Mouse (Mus musculus): ENCODE results near the gene Olfr672. TPM values are rescaled to one million over a fixed set of nuclear protein-coding genes. Genes with fewer than 3 reads are reported as not detected.
A peak's percentile ranks its signal among the peaks of the same experiment; 100 is the strongest.
"Not testable (repeated sequence)": the region's sequence is repeated elsewhere in the genome, so short reads cannot be mapped to it uniquely, and the experiment has no call there.

Gene Olfr672
- total RNA-seq (2021), result not detected

GRCm38 (mm10) chr7:105001929-105002328 is at the start of gene Olfr672:
Olfr672 (minus strand) TSS chr7:105002029.
- intact Hi-C loops (cut with DNase I), result no loop called here

GRCm38 (mm10) chr7:105033836-105034235 is 32.0 kb upstream of the Olfr672 start:
- intact Hi-C loops (cut with DNase I), result not testable (repeated sequence)
- DNase-seq, result peak; percentile 1

More at GRCm38 (mm10) chr7:105001929-105002328, at the start of gene Olfr672:
- no peak for DNase-seq

DNA sequence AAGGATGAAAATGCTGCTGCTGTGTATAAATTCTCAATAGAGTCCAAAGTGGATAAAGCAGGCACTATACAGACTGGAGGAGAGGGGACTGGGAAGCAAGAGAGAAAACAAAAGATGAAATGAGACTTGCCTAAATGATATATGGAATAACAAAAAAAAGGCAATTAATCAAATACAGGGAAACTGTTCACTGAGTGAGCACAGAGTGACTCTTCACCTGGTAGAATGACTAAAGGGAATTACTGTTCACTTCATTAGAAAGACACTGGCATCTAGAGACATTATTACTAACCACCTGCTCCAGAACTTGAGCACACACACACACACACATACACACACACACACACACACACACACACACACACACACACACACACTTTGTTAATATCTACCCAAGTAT is 30.6 kb upstream of the Olfr672 start, which contains the start of gene Olfr676:
Olfr676 (plus strand) TSS at position 301 of the 400 bp plus-strand sequence.
- intact Hi-C loops (cut with DNase I), result no loop called here
- DNase-seq, result no peak

DNA sequence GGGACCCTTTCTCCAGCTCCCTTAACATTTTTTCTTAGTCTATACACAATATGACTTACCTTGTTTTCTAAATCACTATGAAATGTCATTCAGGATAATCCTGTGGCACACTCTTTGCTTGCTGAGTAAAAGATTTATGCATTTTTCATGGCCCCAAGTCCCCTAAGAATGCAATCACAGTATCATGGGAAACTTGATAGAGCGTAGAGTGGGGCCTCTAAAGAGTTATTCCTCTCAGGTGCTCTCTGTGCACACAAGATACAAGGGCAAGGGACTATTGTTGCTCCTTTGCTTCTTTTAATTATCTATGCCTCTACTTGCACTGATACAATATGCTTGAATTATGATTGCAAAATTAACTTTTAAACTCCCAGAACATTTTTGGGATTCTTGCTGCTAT is 26.5 kb upstream of the Olfr672 start, which contains the start of gene Olfr675:
Olfr675 (minus strand) TSS at position 101 of the 400 bp plus-strand sequence.
- intact Hi-C loops (cut with DNase I), result no loop called here
- no peak for DNase-seq

GRCm38 (mm10) chr7:105022530-105022929 is 20.7 kb upstream of the Olfr672 start:
- intact Hi-C loops (cut with DNase I), result no loop called here
- DNase-seq, result no peak

DNA sequence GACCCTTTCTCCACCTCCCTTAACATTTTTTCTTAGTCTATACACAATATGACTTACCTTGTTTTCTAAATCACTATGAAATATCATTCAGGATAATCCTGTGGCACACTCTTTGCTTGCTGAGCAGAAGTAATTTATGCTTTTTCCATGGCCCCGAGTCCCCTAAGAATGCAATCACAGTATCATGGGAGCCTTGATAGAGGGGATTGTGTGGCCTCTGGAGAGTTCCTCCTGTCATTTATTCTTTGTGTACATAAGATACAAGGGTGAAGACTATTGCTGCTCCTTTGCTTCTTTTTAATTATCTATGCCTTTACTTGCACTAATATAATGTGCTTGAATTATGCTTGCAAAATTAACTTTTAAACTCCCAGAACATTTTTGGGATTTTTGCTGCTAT is 22.8 kb downstream of the Olfr672 start, which contains the start of gene Olfr671:
Olfr671 (minus strand) TSS at position 101 of the 400 bp plus-strand sequence.
- no peak for DNase-seq
- intact Hi-C loops (cut with DNase I), result no loop called here

GRCm38 (mm10) chr7:104972507-104972906 is 29.3 kb downstream of the Olfr672 start:
- DNase-seq; intact Hi-C loops (cut with DNase I): not testable (repeated sequence)

- no peak for DNase-seq
- intact Hi-C loops (cut with DNase I), result no loop called here
These were observed 39.3 kb downstream of the Olfr672 start, which contains the start of gene Olfr670 for GRCm38 (mm10) chr7:104962520-104962919. Olfr670 (minus strand) TSS chr7:104962620.

DNA sequence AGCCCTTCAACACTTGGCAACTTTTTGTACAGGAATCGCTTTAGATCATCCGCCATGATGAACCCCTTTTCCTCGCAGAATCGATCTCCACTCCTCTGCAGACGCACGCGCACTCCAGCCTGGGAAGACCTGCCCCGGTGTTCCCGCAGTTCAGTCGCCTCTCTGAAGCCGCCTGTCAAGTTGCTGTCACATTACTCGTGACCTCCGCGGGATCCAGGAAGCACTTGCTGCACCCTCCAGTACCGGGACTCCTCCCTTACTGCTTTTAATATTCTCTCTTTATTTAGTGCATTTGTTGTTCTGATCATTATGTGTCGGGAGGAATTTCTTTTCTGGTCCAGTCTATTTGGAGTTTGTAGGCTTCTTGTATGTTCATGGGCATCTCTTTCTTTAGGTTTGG is 51.6 kb downstream of the Olfr672 start:
- intact Hi-C loops (cut with DNase I); DNase-seq: not testable (repeated sequence)

Other genes starting within 250 kb of the Olfr672 start
- not detected for gene Usp17le, start 224.6 kb downstream of the Olfr672 start, total RNA-seq (2021)
- not detected for gene Usp17lb, start 159.4 kb downstream of the Olfr672 start, total RNA-seq (2021)
- not detected for gene Usp17la, start 145.0 kb downstream of the Olfr672 start, total RNA-seq (2021)
- gene Olfr665, start 124.0 kb downstream of the Olfr672 start, total RNA-seq (2021), result not detected
- gene Olfr666, start 106.1 kb downstream of the Olfr672 start, total RNA-seq (2021), result not detected
- not detected for gene Olfr667, start 80.5 kb downstream of the Olfr672 start, total RNA-seq (2021)
- gene Olfr668, start 74.0 kb downstream of the Olfr672 start, total RNA-seq (2021), result not detected
- gene Olfr669, start 67.8 kb downstream of the Olfr672 start, total RNA-seq (2021), result not detected
- gene Olfr670, start 39.4 kb downstream of the Olfr672 start, total RNA-seq (2021), result not detected
- not detected for gene Olfr671, start 22.9 kb downstream of the Olfr672 start, total RNA-seq (2021)
- not detected for gene Olfr675, start 26.4 kb upstream of the Olfr672 start, total RNA-seq (2021)
- gene Olfr676, start 30.7 kb upstream of the Olfr672 start, total RNA-seq (2021), result not detected
- not detected for gene Olfr677, start 49.3 kb upstream of the Olfr672 start, total RNA-seq (2021)
- gene Olfr678, start 62.4 kb upstream of the Olfr672 start, total RNA-seq (2021), result not detected
- not detected for gene Olfr679, start 79.2 kb upstream of the Olfr672 start, total RNA-seq (2021)
- gene Olfr680-ps1, start 90.8 kb upstream of the Olfr672 start, total RNA-seq (2021), result not detected
- not detected for gene Olfr681, start 114.8 kb upstream of the Olfr672 start, total RNA-seq (2021)
- not detected for gene Olfr683, start 145.0 kb upstream of the Olfr672 start, total RNA-seq (2021)
- not detected for gene Olfr684, start 161.6 kb upstream of the Olfr672 start, total RNA-seq (2021)
- not detected for gene Olfr685, start 184.0 kb upstream of the Olfr672 start, total RNA-seq (2021)
- not detected for gene Olfr686, start 205.5 kb upstream of the Olfr672 start, total RNA-seq (2021)

Measured in left cerebral cortex, postnatal 4 days (tissue).